Mouse (Mus musculus): ENCODE measurements around the gene Sp6. TPM values are rescaled to one million over a fixed set of nuclear protein-coding genes. Genes with fewer than 3 reads are reported as not detected.
A peak's percentile ranks its signal among the peaks of the same experiment; 100 is the strongest.

The Sp6 gene
- polyA plus RNA-seq, 1 experiment = 12.4 TPM

- H3K4me1 ChIP-seq (ENCODE audit: control insufficient read depth, insufficient read depth, low read length) = no peaks in the 10 kb centered on the region
- no peak overlapping the region for H3K4me3 ChIP-seq (ENCODE audit: low read depth, low read length)
- no peak overlapping the region for H3K27ac ChIP-seq (ENCODE audit: insufficient read depth, low read length)
- no peaks in the 10 kb centered on the region for H3K9me3 ChIP-seq (replicated peaks; ENCODE audit: control insufficient read depth, insufficient read depth, low read length, poor library complexity, severe bottlenecking)
- H3K27me3 ChIP-seq (ENCODE audit: control insufficient read depth, insufficient read depth, low read length, poor library complexity, severe bottlenecking) = no peaks in the 10 kb centered on the region
- no peak for TF ChIP-seq CTCF (IDR thresholded peaks at IDR 0.05; ENCODE audit: low read depth, low read length)
- TF ChIP-seq EP300 (IDR thresholded peaks at IDR 0.05; ENCODE audit: insufficient read depth, low read depth, low read length) = no peak
- TF ChIP-seq POLR2A (IDR thresholded peaks at IDR 0.05; ENCODE audit: insufficient read depth, low read length) = no peak
- H3K36me3 ChIP-seq (ENCODE audit: control insufficient read depth, insufficient read depth, low read length, poor library complexity, severe bottlenecking) = no peaks in the 10 kb centered on the region
- no peak overlapping the region; the same call in 1 of the 2 replicates for H3K9ac ChIP-seq (ENCODE audit: low read depth, poor library complexity, severe bottlenecking)
Measured at GRCm38 (mm10) chr11:96995836-96996772, 17.1 kb upstream of the Sp6 start.

- Histone ChIP-seq H3K27me3 (ENCODE audit: control insufficient read depth, insufficient read depth, low read length, poor library complexity, severe bottlenecking) (no peaks in the 10 kb centered on the region), H3K4me1 (ENCODE audit: control insufficient read depth, insufficient read depth, low read length) (no peaks in the 10 kb centered on the region), H3K4me3 (ENCODE audit: low read depth, low read length) (peak overlapping the region; percentile 52), H3K9me3 (replicated peaks; ENCODE audit: control insufficient read depth, insufficient read depth, low read length, poor library complexity, severe bottlenecking) (no peaks in the 10 kb centered on the region), H3K27ac (ENCODE audit: insufficient read depth, low read length) (0 out of 2 replicates have a peak overlapping the region, but pooled peaks have one; percentile 3), H3K36me3 (ENCODE audit: control insufficient read depth, insufficient read depth, low read length, poor library complexity, severe bottlenecking) (no peaks in the 10 kb centered on the region), H3K9ac (ENCODE audit: low read depth, poor library complexity, severe bottlenecking) (peak overlapping the region; percentile 86)
- peak; percentile 25 for TF ChIP-seq POLR2A (IDR thresholded peaks at IDR 0.05; ENCODE audit: insufficient read depth, low read length)
- no peak for TF ChIP-seq CTCF (IDR thresholded peaks at IDR 0.05; ENCODE audit: low read depth, low read length)
- TF ChIP-seq EP300 (IDR thresholded peaks at IDR 0.05; ENCODE audit: insufficient read depth, low read depth, low read length) = 0 out of 2 replicates have a peak, but pooled peaks have one; percentile 27
Measured at GRCm38 (mm10) chr11:96996773-96997379, 16.3 kb upstream of the Sp6 start.

GRCm38 (mm10) chr11:96997380-96997956, 15.7 kb upstream of the Sp6 start:
- Histone ChIP-seq H3K27ac (ENCODE audit: insufficient read depth, low read length) (peak overlapping the region; percentile 13; the same call in 1 of the 2 replicates), H3K27me3 (ENCODE audit: control insufficient read depth, insufficient read depth, low read length, poor library complexity, severe bottlenecking) (no peaks in the 10 kb centered on the region), H3K9ac (ENCODE audit: low read depth, poor library complexity, severe bottlenecking) (peak overlapping the region; percentile 86), H3K4me1 (ENCODE audit: control insufficient read depth, insufficient read depth, low read length) (no peaks in the 10 kb centered on the region), H3K9me3 (replicated peaks; ENCODE audit: control insufficient read depth, insufficient read depth, low read length, poor library complexity, severe bottlenecking) (no peaks in the 10 kb centered on the region), H3K36me3 (ENCODE audit: control insufficient read depth, insufficient read depth, low read length, poor library complexity, severe bottlenecking) (no peaks in the 10 kb centered on the region), H3K4me3 (ENCODE audit: low read depth, low read length) (peak overlapping the region; percentile 52)
- no peak for TF ChIP-seq CTCF (IDR thresholded peaks at IDR 0.05; ENCODE audit: low read depth, low read length)
- 0 out of 2 replicates have a peak, but pooled peaks have one; percentile 19 for TF ChIP-seq EP300 (IDR thresholded peaks at IDR 0.05; ENCODE audit: insufficient read depth, low read depth, low read length)
- no peak for TF ChIP-seq POLR2A (IDR thresholded peaks at IDR 0.05; ENCODE audit: insufficient read depth, low read length)

- no peak for TF ChIP-seq POLR2A (IDR thresholded peaks at IDR 0.05; ENCODE audit: insufficient read depth, low read length)
- no peak for TF ChIP-seq CTCF (IDR thresholded peaks at IDR 0.05; ENCODE audit: low read depth, low read length)
- no peak for TF ChIP-seq EP300 (IDR thresholded peaks at IDR 0.05; ENCODE audit: insufficient read depth, low read depth, low read length)
- H3K27ac ChIP-seq (ENCODE audit: insufficient read depth, low read length) = no peak overlapping the region
- H3K4me3 ChIP-seq (ENCODE audit: low read depth, low read length) = no peak overlapping the region
- no peaks in the 10 kb centered on the region for H3K4me1 ChIP-seq (ENCODE audit: control insufficient read depth, insufficient read depth, low read length)
- no peaks in the 10 kb centered on the region for H3K27me3 ChIP-seq (ENCODE audit: control insufficient read depth, insufficient read depth, low read length, poor library complexity, severe bottlenecking)
- H3K36me3 ChIP-seq (ENCODE audit: control insufficient read depth, insufficient read depth, low read length, poor library complexity, severe bottlenecking) = no peaks in the 10 kb centered on the region
- no peaks in the 10 kb centered on the region for H3K9me3 ChIP-seq (replicated peaks; ENCODE audit: control insufficient read depth, insufficient read depth, low read length, poor library complexity, severe bottlenecking)
- H3K9ac ChIP-seq (ENCODE audit: low read depth, poor library complexity, severe bottlenecking) = peak overlapping the region; percentile 12
Measured at GRCm38 (mm10) chr11:97003170-97003569, 10.0 kb upstream of the Sp6 start.

GRCm38 (mm10) chr11:97007093-97007794, 6.0 kb upstream of the Sp6 start:
- no peaks in the 10 kb centered on the region for H3K9me3 ChIP-seq (replicated peaks; ENCODE audit: control insufficient read depth, insufficient read depth, low read length, poor library complexity, severe bottlenecking)
- H3K36me3 ChIP-seq (ENCODE audit: control insufficient read depth, insufficient read depth, low read length, poor library complexity, severe bottlenecking) = no peaks in the 10 kb centered on the region
- no peaks in the 10 kb centered on the region for H3K4me1 ChIP-seq (ENCODE audit: control insufficient read depth, insufficient read depth, low read length)
- no peak overlapping the region for H3K9ac ChIP-seq (ENCODE audit: low read depth, poor library complexity, severe bottlenecking)
- no peaks in the 10 kb centered on the region for H3K27me3 ChIP-seq (ENCODE audit: control insufficient read depth, insufficient read depth, low read length, poor library complexity, severe bottlenecking)
- H3K27ac ChIP-seq (ENCODE audit: insufficient read depth, low read length) = no peak overlapping the region
- no peak overlapping the region for H3K4me3 ChIP-seq (ENCODE audit: low read depth, low read length)
- TF ChIP-seq EP300 (IDR thresholded peaks at IDR 0.05; ENCODE audit: insufficient read depth, low read depth, low read length) (no peak), POLR2A (IDR thresholded peaks at IDR 0.05; ENCODE audit: insufficient read depth, low read length) (no peak), CTCF (IDR thresholded peaks at IDR 0.05; ENCODE audit: low read depth, low read length) (no peak)
